Mouse (Mus musculus) neutrophil, adult 65 days (primary cell): Measurements from ENCODE around the gene Olfr1342. TPM values are rescaled to one million over a fixed set of nuclear protein-coding genes. Genes with fewer than 3 reads are reported as not detected.

Experiments used
- total RNA-seq: library from RNA; stranded (reverse); gene quantifications from 2 replicates; pipeline ENCODE4 v1.2.4, GENCODE M21; 2023

Gene Olfr1342
- not detected in 2 replicates for total RNA-seq

GRCm38 (mm10) chr4:118692412-118692973 is at the start of gene Olfr1342:
Gene Olfr1342, minus strand, starts transcription at chr4:118692756.

DNA sequence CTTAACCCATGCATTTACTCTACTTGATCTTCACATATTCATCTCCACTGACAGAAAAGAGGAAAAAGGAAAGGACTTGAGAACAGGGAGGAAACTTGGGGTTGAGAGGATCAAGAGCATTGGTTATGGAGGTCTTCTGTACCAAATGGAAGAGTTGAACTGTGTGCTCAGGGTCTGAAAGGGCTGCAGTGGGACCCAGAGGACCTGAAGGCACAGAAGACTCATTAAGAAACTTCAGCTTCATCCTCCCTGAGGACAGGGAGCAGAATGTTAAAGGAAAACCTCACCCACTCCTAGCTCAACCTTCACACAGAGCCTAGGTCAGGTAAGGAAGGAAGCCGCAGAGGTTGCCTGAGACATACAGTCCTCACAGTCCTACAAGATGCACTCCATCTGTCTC is 39.3 kb upstream of the Olfr1342 start, which contains the start of gene Olfr1339:
Olfr1339 (plus strand) TSS at position 301 of the 400 bp plus-strand sequence.

DNA sequence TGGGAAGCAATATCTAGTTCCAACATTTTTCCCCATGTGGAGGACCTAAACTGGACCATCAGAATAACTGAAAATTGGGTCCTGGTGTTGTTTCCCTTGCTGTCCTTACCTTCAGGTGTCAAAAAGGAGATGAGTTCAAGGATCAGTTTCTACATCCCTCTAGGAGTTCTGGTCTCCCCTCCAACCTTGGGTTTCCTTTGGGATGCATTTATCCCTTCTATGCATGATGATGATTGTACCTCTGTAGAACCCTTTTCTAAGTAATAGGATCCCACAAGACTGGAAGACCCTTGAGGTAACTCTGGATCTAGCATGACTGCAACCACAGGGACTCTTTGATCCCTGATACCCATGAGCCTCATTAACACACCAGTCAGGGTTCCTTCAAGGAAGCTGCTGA is 27.3 kb upstream of the Olfr1342 start, which contains the start of gene Olfr1340:
Olfr1340 (plus strand) TSS at position 301 of the 400 bp plus-strand sequence.

DNA sequence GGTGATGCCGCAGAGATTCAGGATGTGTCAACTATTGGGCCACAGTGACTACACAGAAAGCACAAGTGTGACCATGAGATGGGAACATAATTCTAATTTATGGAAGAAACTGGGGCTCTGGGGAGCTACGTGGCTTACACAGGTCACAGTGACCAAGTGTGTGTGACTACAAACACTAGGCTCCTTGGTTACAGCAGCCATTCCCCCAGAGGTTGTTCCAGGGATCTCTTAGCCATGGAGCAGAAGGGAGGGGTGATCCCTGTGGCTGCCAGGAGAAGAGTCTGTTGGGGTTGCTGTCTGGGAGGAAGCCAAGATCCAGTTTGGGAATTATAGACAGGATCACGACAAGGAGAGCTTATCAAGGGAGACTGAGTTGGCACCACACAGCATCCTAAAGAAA is 10.7 kb upstream of the Olfr1342 start, which contains the start of gene Olfr1341:
Olfr1341 (plus strand) TSS at position 301 of the 400 bp plus-strand sequence.

DNA sequence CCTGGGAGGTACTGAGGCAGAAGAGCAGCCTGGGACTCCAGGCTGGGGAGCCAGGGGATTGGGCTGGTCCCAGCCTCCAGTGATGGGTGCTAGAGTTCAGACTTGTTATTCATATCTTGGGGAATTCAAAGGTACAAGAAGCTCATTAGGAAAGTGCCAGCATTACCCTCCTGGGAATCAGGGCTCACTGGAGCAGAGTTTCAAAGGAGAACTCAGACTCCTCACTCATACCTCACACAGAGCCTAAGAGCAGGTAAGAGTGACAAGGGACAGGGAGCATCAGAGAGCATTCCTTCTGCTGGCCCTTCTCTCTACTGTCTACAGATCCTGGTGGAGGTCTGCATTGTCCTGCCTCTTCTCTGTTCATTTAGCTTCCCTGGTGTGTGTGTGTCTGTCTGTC is 33.9 kb downstream of the Olfr1342 start, which contains the start of gene Olfr62:
Olfr62 (plus strand) TSS at position 301 of the 400 bp plus-strand sequence.

Other genes with a start within 250 kb of the Olfr1342 start
- gene Mpl, start 235.2 kb downstream of the Olfr1342 start, total RNA-seq, result 0.29 and 1.4 TPM in 2 replicates
- 2.7 and 3.6 TPM in 2 replicates for gene Tie1, start 202.7 kb downstream of the Olfr1342 start, total RNA-seq
- not detected in 2 replicates for gene 2610528J11Rik, start 165.8 kb downstream of the Olfr1342 start, total RNA-seq
- gene Tmem125, start 148.7 kb downstream of the Olfr1342 start, total RNA-seq, result not detected in 2 replicates
- 2.0 and 2.6 TPM in 2 replicates for gene Cfap57, start 72.0 kb downstream of the Olfr1342 start, total RNA-seq
- gene Ebna1bp2, start 72.0 kb downstream of the Olfr1342 start, total RNA-seq, result 38.9 and 53.0 TPM in 2 replicates
- not detected in 2 replicates for gene Olfr62, start 33.8 kb downstream of the Olfr1342 start, total RNA-seq
- not detected in 2 replicates for gene Olfr1341, start 10.8 kb upstream of the Olfr1342 start, total RNA-seq
- not detected in 2 replicates for gene Olfr1340, start 27.4 kb upstream of the Olfr1342 start, total RNA-seq
- not detected in 2 replicates for gene Olfr1339, start 39.4 kb upstream of the Olfr1342 start, total RNA-seq
- not detected in 2 replicates for gene Olfr1338, start 66.0 kb upstream of the Olfr1342 start, total RNA-seq
- not detected in 2 replicates for gene Olfr1337, start 89.8 kb upstream of the Olfr1342 start, total RNA-seq
- gene Olfr1335, start 117.2 kb upstream of the Olfr1342 start, total RNA-seq, result not detected in 2 replicates
- gene Olfr1333, start 143.5 kb upstream of the Olfr1342 start, total RNA-seq, result not detected in 2 replicates
- not detected in 2 replicates for gene Olfr1331, start 171.9 kb upstream of the Olfr1342 start, total RNA-seq
- not detected in 2 replicates for gene Olfr1330, start 195.8 kb upstream of the Olfr1342 start, total RNA-seq
- not detected in 2 replicates for gene Olfr1329, start 224.7 kb upstream of the Olfr1342 start, total RNA-seq
- not detected in 2 replicates for gene Olfr1328, start 245.9 kb upstream of the Olfr1342 start, total RNA-seq